Mouse (Mus musculus): ENCODE data around the gene Syngap1.

DNA sequence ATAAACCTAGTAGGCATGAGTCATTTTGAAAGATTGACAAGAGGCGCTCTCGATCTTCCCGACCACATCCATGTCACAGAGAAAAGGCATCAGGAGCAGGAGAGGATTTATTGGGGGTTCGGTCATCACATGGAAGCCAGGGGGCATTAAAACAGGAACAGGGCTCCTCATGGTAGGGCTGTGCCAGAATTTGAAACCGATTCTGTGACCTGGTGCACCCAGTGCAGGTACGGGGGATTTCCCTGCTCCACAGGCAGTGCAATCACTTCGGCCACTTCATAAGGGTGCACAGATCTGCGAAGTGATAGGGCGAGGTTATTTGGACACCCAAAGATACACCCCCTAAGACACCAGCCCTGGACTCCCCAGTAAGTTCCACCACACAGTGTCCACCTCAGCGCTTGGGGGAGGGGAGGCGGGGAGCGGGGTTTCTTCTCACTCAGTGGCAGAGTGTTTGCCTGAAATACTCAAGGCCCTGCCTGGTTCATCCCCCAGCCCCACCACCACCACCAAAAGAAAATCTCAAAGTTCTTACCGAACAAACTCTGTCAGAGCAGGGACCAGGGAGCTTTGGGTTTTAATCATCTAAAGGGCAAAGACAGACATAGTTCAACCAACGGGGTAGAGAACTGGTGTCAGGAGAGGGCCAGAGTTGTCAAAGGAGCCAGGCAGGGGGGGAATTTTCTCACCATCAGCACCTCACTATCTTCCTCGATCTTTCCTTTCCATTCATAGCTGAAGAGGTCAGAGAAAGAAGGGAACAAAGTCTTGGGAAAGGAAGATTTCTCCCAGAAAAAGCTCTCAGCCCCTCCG lies 3.0 kb upstream of the Syngap1 start:
- no peak for TF ChIP-seq POLR2AphosphoS2 (IDR thresholded peaks at IDR 0.05; ENCODE audit: low read length)
- no peak for TF ChIP-seq POLR2A (IDR thresholded peaks at IDR 0.05; ENCODE audit: control insufficient read depth in 1 of 2, insufficient read depth in 1 of 2, low read depth in 1 of 2, low read length in 2 of 2, poor library complexity in 1 of 2)
- no peak for TF ChIP-seq TCF12 (IDR thresholded peaks at IDR 0.05; ENCODE audit: low read depth, low read length)
- TF ChIP-seq CTCF (IDR thresholded peaks at IDR 0.05 in 2 of 3, conservative IDR thresholded peaks at IDR 0.05 in 1 of 3; ENCODE audit: control insufficient read depth in 1 of 3, insufficient read depth in 1 of 3, low read depth in 2 of 3, low read length in 3 of 3, poor library complexity in 1 of 3, severe bottlenecking in 1 of 3), result no peak
- no peak for TF ChIP-seq POLR2AphosphoS5 (IDR thresholded peaks at IDR 0.05; ENCODE audit: borderline replicate concordance, low read depth, low read length)
- TF ChIP-seq NELFE (IDR thresholded peaks at IDR 0.05; ENCODE audit: low read depth, low read length), result no peak
- TF ChIP-seq MAZ (IDR thresholded peaks at IDR 0.05; ENCODE audit: low read depth, low read length), result no peak
- TF ChIP-seq TAL1 (IDR thresholded peaks at IDR 0.05; ENCODE audit: low read length), result no peak

Measured in MEL (cell line).